Mouse (Mus musculus): Measurements from ENCODE around the gene Rngtt.

The Rngtt gene

DNA sequence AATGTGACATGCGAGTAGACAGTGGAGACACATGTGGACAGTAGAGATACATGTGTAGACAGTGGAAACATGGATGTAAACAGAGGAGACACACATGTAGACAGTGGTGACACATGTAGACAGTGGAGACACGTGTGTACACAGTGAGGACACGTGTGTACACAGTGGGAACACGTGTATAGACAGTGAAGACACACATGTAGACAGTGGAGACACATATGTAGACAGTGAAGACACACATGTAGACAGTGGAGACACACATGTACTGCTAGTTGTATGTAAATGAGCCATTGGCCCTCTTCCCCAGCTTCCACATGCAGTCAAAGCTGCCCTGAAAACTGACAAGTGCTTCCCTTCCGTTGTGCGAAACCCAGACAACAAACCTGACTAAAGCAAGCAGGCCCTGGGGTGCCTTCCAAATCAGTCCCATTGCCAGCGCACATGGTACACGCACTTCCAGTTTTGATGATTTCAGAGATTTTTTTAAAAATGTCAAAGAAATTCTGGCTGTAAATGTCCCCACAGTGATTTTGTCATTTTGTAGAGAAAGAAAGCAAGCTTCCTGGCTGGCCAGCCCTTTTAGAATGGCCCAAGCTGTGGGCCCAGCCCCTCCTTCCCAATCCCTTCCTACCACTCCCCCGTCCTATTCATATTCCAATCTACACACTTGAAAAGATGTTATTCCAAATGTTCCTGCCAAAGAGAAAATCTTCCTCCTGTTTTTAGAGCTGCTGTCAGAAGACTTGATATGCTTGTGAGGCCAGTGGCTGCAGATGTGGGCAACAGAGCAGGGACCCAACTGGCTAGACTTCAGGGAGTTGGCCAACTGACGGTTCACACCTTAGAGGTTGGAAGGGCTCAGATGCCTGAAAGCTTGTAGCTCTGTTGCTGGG is 204.2 kb downstream of the Rngtt start:
- DNase-seq (ENCODE audit: low spot score), result no peak

- DNase-seq (ENCODE audit: low spot score), result no peak
Observed at GRCm38 (mm10) chr4:33520196-33520595, 210.1 kb downstream of the Rngtt start.

DNA sequence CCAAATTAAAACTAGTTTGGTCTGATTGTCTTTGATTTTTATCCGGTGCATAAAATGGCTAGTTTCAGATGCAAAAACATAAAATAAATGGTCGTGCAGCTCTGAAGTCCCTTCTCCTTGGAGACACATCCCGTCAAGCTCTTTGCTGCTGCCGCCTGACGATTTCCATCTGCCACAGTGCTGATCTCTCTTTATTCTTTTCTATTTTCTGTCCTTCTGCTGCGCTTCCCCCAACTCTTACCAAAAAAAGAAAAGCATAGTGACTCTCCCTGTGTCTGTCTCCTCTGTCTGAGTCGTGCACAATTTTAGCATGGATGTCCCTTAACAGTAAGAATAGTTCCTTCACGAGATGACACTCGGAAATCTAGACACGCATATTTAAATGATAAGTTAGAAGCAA is 210.8 kb downstream of the Rngtt start:
- no peak for DNase-seq (ENCODE audit: low spot score)

DNA sequence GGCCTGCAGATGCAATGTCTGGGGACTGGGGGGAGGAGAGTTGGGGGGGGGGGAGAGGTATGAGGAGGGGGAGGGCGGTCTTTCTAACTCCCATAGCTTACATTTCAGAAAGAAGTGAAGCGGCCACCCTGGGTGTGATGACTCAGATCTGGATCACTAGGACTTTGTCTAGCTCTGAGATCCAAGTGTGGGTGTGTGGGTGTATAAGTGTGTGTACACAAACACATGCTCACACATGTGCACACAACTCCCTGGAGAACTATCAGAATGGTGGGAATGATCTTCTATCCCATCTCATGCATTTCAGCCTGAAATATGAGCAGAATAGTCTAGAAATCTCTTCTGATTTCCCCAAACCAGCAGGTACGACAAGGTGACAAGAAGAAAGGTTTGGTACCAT is 213.7 kb downstream of the Rngtt start:
- no peak for DNase-seq (ENCODE audit: low spot score)

- peak; percentile 17 for DNase-seq (ENCODE audit: low spot score)
Observed at GRCm38 (mm10) chr4:33524481-33525141, 214.5 kb downstream of the Rngtt start.

- no peak for DNase-seq (ENCODE audit: low spot score)
Observed at GRCm38 (mm10) chr4:33525272-33525671, 215.2 kb downstream of the Rngtt start.

DNA sequence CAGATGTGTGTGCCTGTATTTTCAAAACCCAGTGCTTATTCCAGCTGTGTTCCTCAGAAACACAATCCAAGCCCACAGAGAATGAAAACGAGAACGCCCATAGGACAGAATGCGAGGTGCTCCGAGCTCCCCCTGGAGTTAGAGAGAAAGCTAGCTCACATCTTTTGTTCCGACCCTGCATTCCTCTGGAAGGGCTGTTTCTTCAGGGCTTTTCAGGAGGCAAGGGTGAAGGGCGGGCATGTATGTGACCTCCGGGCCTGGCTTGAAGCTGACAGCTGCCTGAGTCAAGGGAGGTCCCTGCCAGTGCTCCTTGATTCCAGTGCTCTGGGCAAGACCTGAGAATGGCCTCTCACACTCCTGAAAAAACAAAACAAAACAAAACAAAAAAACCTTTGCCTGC is 216.0 kb downstream of the Rngtt start:
- DNase-seq (ENCODE audit: low spot score), result no peak

- DNase-seq (ENCODE audit: low spot score), result no peak
Observed at GRCm38 (mm10) chr4:33526675-33527074, 216.6 kb downstream of the Rngtt start.

- no peak for DNase-seq (ENCODE audit: low spot score)
Observed at GRCm38 (mm10) chr4:33532596-33532995, 222.5 kb downstream of the Rngtt start.

DNA sequence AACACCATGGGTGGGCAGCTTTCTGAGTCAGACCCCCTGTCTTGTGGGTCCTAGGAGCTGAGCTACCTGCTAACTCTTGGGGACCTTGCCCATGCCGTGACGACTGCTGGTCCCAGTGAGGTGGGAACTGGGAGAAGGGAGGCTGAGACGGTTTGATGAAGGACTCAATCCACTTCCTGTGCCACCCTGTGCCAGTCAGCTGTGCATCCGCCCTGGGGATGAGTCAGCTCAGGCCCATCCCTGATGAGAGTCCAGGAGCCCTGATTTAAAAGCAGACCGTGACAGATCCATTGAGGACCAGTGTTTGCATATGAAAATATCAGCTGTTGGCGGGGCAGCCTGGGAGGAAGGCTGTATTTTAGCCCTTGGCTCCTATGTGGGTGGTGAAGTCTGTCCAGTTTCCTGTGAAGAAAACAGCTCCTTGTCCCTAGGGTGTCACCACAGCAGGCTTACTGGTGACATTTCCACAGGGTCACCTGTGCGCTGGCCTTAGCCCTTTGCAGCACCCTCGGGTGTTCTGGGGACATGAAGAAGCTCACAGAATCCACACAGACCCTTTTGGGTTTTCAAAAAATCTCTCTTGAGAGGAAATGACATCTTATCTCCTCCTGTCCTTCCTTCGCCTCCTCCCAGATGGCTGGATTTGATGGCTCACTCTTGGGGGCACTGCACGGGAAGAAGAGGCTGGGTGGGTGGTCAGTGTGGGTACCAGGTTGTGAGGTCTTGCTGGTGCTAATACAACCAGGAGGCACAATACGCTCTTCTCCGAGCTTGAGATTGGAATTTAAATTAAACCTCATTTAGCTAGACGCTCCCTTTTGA is 234.9 kb downstream of the Rngtt start:
- DNase-seq (ENCODE audit: low spot score), result no peak

GRCm38 (mm10) chr4:33545577-33545879 is 235.4 kb downstream of the Rngtt start:
- DNase-seq (ENCODE audit: low spot score), result no peak

DNA sequence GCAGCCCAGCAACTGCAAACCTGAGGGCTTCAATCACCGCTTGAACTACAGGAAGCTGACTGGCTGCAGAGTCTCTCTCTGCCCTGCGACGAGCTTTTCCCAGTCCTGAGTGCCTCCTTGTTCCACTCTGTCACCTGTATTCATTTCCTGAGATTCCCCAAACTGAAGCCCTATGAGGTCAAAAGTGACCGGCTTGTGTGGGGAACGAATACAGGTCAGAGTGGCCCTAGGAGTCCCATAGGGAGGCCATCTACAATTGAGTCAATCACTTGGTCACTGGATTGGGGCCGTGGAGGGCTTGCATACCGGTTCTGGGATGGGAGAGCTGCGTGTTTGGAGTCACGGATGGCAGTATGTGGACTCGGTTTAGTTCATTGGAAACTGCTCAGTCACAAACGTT is 236.2 kb downstream of the Rngtt start:
- DNase-seq (ENCODE audit: low spot score), result no peak

GRCm38 (mm10) chr4:33547315-33547929 is 237.3 kb downstream of the Rngtt start:
- no peak for DNase-seq (ENCODE audit: low spot score)

- no peak for DNase-seq (ENCODE audit: low spot score)
Observed at GRCm38 (mm10) chr4:33549606-33550005, 239.5 kb downstream of the Rngtt start.
